Mouse (Mus musculus) retina, adult 2 months (tissue): ENCODE measurements around the gene Utp4.

Experiments used
- DNase-seq: peaks from one replicate; pipeline ENCODE4 v3.0.0-alpha.2; 2012; ENCODE audit warnings: low read depth, low spot score

Gene Utp4

DNA sequence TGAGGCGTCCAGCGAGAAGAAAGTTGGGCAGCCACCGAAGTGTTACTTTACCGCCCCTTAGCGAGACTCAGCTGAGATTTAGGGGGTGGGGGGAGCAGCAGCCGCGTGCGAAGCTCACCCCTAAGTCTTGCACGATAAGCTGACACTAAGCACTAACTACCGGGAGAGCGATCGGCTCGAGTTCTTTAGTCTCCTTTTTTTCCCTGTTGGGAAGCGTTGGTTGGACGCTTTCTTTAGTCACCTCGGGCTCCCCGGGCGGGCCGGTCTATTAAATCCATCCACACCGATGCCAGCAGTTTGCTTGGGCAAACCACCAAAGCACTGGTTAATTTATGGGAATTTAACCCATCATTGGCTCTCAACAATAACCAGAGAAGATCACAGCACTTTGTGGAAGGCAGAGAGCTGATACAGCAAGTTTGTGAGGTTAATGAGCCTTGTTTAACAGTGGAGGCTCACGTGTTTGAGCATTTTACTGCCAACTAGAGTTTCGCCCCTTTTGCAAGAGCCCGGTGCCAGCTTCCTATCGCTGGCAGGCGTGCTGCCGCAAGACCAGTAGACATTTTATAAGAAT is 43.1 kb downstream of the Utp4 start:
- DNase-seq = peak; percentile 70

GRCm38 (mm10) chr8:106937081-106937800 is 43.8 kb downstream of the Utp4 start:
- no peak for DNase-seq

- no peak for DNase-seq
Observed at GRCm38 (mm10) chr8:106941806-106942205, 48.4 kb downstream of the Utp4 start.

DNA sequence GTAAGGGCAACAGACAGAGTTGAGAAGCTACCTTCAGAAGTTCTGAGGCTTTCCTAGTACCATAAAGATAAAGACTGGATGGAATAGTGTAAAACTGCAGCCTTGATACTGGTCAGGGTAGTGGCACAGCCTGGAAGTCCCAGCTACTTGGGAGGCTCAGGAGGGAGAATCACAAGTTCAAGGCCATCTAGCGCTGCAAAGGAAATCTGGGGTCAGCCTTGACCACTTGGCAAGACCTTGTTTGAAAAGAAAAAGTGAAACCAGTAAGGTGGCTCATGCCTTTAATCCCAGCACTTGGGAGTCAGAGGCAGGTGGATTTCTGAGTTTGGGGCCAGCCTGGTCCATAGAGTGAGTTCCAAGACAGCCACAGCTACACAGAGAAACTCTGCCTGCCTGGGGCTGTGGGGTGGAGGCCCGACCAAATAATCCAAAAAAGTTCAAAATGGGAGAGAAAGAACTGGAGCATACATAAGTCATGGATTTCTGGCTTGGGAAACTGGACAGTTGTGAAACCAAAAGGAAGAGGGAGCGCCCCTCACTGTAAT is 50.5 kb downstream of the Utp4 start:
- no peak for DNase-seq

DNA sequence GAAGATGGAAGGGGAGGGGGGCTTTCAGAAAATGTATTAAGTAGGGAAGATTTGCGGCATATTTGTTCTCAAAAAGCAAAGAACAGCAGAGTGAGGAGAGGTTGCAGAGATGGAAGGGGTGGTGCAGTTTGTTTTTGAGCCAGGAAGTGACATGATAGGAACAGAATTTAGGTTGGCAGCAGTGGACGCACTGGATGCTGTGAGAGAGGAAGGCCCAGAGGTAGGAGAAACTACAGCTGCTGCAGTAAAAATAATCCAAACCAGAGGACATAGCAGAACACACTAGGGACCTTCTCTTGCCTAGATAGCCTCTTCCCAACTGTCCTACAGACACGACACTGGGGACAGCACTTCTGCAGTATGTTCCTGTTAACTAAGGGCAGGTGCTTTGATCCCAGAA is 51.3 kb downstream of the Utp4 start:
- no peak for DNase-seq

DNA sequence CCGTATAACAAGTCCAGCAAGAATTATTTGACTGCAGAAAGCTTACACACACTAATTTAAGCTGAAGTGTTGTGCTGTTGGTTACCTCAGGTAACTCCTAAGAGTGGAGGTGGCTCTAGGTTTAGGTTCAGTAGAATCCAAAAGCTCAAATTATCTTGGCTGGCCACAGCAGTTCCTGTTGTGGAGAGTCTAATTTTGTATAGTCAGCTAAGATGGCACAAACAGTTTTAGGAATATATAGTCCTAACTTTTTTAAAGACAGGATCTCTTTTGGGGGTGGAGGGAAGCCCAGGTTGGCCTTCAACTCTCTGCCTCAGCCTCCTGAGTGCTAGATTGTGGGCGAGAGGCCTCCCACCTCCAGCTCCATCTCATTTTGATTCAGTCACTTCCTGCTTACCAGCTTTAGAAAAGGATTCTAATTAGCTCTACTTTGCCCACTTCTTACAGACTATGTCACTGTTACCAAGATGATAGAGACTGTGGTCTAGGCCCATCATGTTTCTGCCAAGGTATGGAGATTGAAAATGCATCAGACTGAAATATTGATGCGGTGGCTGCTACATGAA is 55.3 kb downstream of the Utp4 start:
- DNase-seq = no peak

GRCm38 (mm10) chr8:106951707-106952106 is 58.3 kb downstream of the Utp4 start:
- DNase-seq = no peak

- DNase-seq = no peak
Observed at GRCm38 (mm10) chr8:106953571-106953970, 60.1 kb downstream of the Utp4 start.

DNA sequence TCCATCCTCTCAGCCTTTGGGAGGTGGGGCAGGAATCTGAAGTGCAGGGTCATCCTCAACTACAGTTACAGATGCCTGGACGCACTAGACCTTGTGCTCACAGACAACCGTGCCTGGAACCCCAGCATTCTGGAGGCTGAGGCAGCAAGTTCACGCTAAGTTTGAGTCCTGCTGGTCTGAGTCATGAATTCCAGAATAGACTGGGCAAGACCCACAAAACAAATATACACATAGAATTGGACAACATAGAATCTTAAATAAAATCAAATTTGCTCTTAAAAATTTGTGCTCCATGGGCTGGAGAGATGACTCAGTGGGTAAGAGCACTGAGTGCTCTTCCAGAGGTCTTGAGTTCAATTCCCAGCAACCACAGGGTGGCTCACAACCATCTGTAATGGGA is 63.6 kb downstream of the Utp4 start:
- no peak for DNase-seq

DNA sequence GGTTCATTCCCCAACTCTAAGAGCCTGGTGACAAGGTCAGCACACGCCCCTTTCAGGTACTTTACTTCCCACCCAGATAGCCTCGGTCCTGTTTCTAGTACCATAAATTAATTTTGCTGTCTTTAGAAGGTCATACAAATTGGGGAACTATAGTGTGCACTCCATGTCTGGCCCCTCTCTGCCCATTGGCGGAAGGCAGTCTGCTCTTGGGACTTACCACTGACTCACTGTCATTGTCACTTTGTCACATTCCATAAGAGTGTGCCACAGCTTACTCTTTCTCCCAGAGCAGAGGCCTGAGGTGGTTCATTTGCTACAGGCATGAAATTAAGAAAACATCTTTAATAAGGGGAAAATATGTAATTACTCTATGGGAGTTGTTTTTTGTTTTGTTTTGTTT is 64.8 kb downstream of the Utp4 start:
- no peak for DNase-seq

DNA sequence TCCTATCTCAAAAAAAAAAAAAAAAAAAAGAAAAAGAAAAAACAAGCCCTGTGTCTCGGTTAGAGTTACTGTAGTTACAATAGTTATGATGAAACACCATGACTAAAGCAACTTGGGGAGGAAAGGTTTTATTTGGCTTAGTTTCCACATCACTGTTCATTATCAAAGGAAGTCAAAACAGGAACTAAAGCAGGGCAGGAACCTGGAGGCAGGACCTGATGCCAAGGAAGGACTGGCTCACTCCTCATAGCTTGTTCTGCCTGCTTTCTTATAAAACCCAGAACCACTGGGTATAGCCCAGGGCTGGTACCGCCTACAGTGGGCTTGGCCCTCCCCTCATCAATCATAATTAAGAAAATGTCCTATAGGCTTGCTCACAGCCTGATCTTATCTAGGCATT is 66.2 kb downstream of the Utp4 start:
- DNase-seq = no peak

- DNase-seq = no peak
Observed at GRCm38 (mm10) chr8:106962322-106962721, 68.9 kb downstream of the Utp4 start.

GRCm38 (mm10) chr8:106963365-106963764 is 69.9 kb downstream of the Utp4 start:
- DNase-seq = no peak

DNA sequence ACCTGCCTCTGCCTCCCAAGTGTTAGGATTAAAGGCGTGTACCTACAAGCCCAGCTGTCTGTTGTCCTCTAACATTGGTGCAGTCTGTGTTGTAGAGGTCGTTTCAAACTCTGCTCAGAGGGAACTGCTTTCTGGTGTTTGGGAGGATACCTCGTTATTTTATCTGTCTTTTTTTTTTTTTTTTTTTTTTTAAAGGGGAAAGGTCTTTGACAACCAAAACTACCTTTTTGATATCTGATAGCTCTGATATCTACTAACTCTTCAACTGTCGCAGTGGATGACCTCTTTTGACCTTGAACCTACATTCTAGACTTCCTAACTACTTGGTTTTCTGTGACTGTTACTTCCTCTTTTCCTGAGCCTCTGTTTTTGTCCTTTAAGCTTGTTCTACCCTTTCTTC is 71.1 kb downstream of the Utp4 start:
- no peak for DNase-seq

GRCm38 (mm10) chr8:106969964-106970363 is 76.5 kb downstream of the Utp4 start:
- no peak for DNase-seq

GRCm38 (mm10) chr8:106971916-106972315 is 78.5 kb downstream of the Utp4 start:
- DNase-seq = no peak
